Mouse (Mus musculus) intestine, embryonic 14.5 days (tissue): ENCODE data around the gene Senp1. TPM values are rescaled to one million over a fixed set of nuclear protein-coding genes. Genes with fewer than 3 reads are reported as not detected.

ENCODE experiments used
- ATAC-seq: fragments of 200-750 bp; cut with Nextera tagmentation; replicated peaks from 2 replicates; pipeline ENCODE4 v1.8.0; 2017; ENCODE audit warnings: low read depth, moderate number of reproducible peaks, moderate TSS enrichment, moderate library complexity; ENCODE audit not compliant: low FRiP score, low TSS enrichment
- DNase-seq: peaks from one replicate; pipeline ENCODE4 v3.0.0-alpha.2; 2018; ENCODE audit warnings: low spot score
- H3K27ac ChIP-seq: fragments of 300-500 bp; sonication (generic); 2 replicates; pipeline ENCODE4 v1.5.1; 2014; ENCODE audit warnings: low read depth, mild to moderate bottlenecking, control low read depth
- H3K27me3 ChIP-seq: fragments of 300-500 bp; sonication (generic); replicated peaks from 2 replicates; pipeline ENCODE4 v1.6.1; 2014; ENCODE audit warnings: low read length, control low read depth; ENCODE audit not compliant: control insufficient read depth, insufficient read depth
- H3K36me3 ChIP-seq: fragments of 300-500 bp; sonication (generic); 2 replicates; pipeline ENCODE4 v1.6.1; 2014; ENCODE audit warnings: low read length, control low read depth; ENCODE audit not compliant: control insufficient read depth, insufficient read depth
- H3K4me1 ChIP-seq: fragments of 300-500 bp; sonication (generic); replicated peaks from 2 replicates; pipeline ENCODE4 v1.6.1; 2014; ENCODE audit warnings: low read length, control low read depth, mixed read lengths; ENCODE audit not compliant: control insufficient read depth, insufficient read depth
- H3K4me2 ChIP-seq: fragments of 300-500 bp; sonication (generic); 2 replicates; pipeline ENCODE4 v1.6.1; 2014; ENCODE audit warnings: low read length
- H3K4me3 ChIP-seq: fragments of 300-500 bp; sonication (generic); 2 replicates; pipeline ENCODE4 v1.5.1; 2014; ENCODE audit warnings: low read depth, low read length, control low read depth, mixed read lengths
- H3K9ac ChIP-seq: fragments of 300-500 bp; sonication (generic); 2 replicates; pipeline ENCODE4 v1.6.1; 2014; ENCODE audit warnings: mild to moderate bottlenecking, low read length
- H3K9me3 ChIP-seq: fragments of 300-500 bp; sonication (generic); 2 replicates; pipeline ENCODE4 v1.6.1; 2016; ENCODE audit warnings: low read length, control low read depth; ENCODE audit not compliant: control insufficient read depth
- WGBS: fragments of 180-500 bp; shearing (Covaris S2); extraction: QIAGEN DNeasy Blood & Tissue Kit; methylation state at CpG from one replicate; pipeline ENCODE4 v1.1.7; 2014; 5-methylcytosine and 5-hydroxymethylcytosine counted together
- polyA plus RNA-seq: library from polyadenylated mRNA; unstranded; fragments of >200 nt; fragmentation: Nextera tagmentation; extraction: Ambion mirVana; gene quantifications from 2 replicates; pipeline ENCODE4 v1.2.1, GENCODE M21; 2014

Senp1 gene
- polyA plus RNA-seq, 1 experiment from 2014 or later, result 36.3 TPM

DNA sequence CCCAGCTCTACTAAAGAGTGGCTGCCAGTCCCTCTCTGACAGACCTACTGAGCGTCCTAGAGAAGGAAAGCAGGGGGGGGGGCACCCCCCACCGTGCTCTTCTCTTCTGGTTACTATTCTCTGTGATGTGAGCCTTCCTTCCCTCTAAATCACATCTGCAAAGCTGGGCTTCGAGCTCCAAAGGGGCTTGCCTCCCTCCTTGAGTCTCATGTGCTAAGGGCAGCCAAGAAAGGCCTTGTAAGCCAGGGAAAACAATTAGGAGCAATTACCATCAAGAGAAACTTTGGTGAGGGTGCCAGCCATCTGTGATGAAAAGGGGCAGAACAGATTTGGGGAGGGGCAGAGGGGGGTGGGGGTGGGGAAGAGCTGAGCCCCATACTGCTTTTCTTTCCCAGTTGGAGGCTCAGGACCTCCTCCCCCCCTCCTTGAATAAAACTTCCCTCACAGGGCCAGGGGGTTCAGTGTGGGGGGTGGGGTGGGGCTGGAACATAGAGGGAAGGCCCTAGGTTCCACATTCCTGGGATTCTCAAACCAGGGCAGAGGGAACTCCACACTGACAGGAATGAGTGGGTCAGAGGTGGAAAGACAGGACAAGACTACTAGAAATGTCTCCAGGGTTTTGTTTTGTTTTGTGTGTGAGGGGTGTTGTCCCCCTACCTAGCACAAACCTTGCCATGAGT, 58.3 kb downstream of the Senp1 start:
- H3K36me3 ChIP-seq, result peaks cover 33% of the 10 kb centered on the region
- no peak for ATAC-seq
- no peak overlapping the region for H3K4me3 ChIP-seq
- DNase-seq, result no peak
- no peaks in the 10 kb centered on the region for H3K27me3 ChIP-seq
- H3K9ac ChIP-seq, result no peak overlapping the region
- no peaks in the 10 kb centered on the region for H3K4me1 ChIP-seq
- no peak overlapping the region for H3K4me2 ChIP-seq
- H3K27ac ChIP-seq, result no peak overlapping the region
- H3K9me3 ChIP-seq, result no peaks in the 10 kb centered on the region
- 17% methylated on average over 3 of the region's 3 CpGs for WGBS

- Histone ChIP-seq H3K36me3 (peaks cover 17% of the 10 kb centered on the region), H3K4me2 (no peak overlapping the region), H3K27me3 (no peaks in the 10 kb centered on the region), H3K9me3 (no peaks in the 10 kb centered on the region), H3K4me3 (no peak overlapping the region), H3K9ac (no peak overlapping the region), H3K27ac (no peak overlapping the region), H3K4me1 (0 out of 2 replicates have a peak, but pooled peaks cover under 1% of the 10 kb centered on the region)
- ATAC-seq (peak; percentile 62; the same call in 1 of the 2 replicates), DNase-seq (no peak)
- 80% methylated on average over 9 of the region's 9 CpGs for WGBS
Measured at GRCm38 (mm10) chr15:98033233-98033748, 60.3 kb downstream of the Senp1 start.

DNA sequence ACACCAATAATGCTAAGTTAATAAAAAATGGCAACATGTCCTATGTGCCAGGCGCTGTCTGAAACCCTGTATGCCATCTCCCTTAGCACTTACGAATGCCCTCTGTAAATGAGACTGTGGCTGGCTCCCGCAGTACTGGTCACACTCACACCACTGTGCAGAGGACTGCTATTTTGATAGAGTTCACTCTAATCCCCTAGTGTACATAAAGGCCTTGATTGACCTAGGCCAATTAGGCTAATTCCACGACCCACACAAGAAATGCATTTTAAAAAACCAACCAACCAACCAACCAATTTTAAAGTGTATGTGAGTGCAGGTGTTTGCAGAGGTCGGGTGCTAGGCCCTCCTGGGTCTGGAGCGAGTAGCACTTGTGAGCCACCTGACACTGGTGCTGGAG, 63.7 kb downstream of the Senp1 start:
- H3K36me3 ChIP-seq, result no peaks in the 10 kb centered on the region
- no peaks in the 10 kb centered on the region for H3K27me3 ChIP-seq
- no peak overlapping the region for H3K4me2 ChIP-seq
- H3K4me1 ChIP-seq, result peaks cover 19% of the 10 kb centered on the region
- H3K9ac ChIP-seq, result no peak overlapping the region
- ATAC-seq (no peak), DNase-seq (no peak)
- H3K27ac ChIP-seq, result no peak overlapping the region
- WGBS, result 76% methylated on average over 6 of the region's 6 CpGs
- no peak overlapping the region for H3K4me3 ChIP-seq
- H3K9me3 ChIP-seq, result no peaks in the 10 kb centered on the region

- Histone ChIP-seq H3K4me3 (no peak overlapping the region), H3K9ac (peak overlapping the region; percentile 22; the same call in 1 of the 2 replicates), H3K4me1 (peaks cover 19% of the 10 kb centered on the region), H3K27me3 (no peaks in the 10 kb centered on the region), H3K9me3 (no peaks in the 10 kb centered on the region), H3K4me2 (no peak overlapping the region), H3K27ac (no peak overlapping the region; the same call in 1 of the 2 replicates), H3K36me3 (no peaks in the 10 kb centered on the region)
- no peak for DNase-seq
- 0 out of 2 replicates have a peak, but pooled peaks have one; percentile 47 for ATAC-seq
- WGBS, result 24% methylated on average over 12 of the region's 12 CpGs
Measured at GRCm38 (mm10) chr15:98026967-98027904, 66.3 kb downstream of the Senp1 start.

DNA sequence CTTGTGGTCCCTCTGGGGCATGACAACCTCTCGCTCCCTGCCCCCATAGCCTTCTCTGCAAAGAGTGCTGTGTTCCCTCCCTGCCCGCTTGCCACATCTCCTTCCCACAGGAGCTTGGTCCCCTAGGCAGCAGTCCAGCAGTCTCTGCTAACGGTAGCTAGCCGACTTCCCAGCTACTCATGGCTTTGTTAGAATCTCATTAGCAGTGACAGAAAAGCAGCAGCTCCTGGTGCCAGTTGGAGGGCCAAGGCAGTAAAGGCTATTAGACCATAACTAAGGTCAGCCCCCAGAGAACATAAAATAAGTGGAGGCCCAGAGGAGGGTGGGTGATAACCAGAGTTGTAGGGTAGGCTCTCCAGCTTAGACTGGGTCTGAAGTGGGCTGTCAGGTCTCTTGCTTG, 67.9 kb downstream of the Senp1 start:
- no peaks in the 10 kb centered on the region for H3K9me3 ChIP-seq
- no peak overlapping the region for H3K9ac ChIP-seq
- H3K4me2 ChIP-seq, result no peak overlapping the region
- peaks cover 19% of the 10 kb centered on the region for H3K4me1 ChIP-seq
- H3K27ac ChIP-seq, result no peak overlapping the region
- ATAC-seq (no peak), DNase-seq (no peak)
- H3K36me3 ChIP-seq, result no peaks in the 10 kb centered on the region
- WGBS, result 42% methylated on average over 4 of the region's 4 CpGs
- H3K4me3 ChIP-seq, result no peak overlapping the region
- H3K27me3 ChIP-seq, result no peaks in the 10 kb centered on the region

DNA sequence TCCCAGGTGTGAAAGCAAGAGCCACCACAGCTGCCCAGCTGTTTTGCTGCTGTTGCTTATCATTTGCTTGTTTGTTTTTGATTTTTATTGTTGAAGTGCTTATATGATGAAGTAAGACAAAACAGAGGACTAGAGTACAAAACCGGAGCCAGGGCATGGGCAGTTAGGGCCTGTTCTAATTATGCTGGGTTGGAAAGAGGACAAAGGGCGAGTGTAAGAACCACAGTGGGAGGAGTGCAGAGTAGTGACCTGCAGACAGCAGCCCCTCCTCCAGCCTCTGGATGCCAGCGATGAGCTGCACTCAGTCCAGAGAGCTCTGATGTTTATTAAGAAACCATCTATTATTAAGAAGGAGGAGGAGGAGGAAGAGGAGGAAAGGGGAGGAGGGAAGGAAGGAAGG, 70.4 kb downstream of the Senp1 start:
- Histone ChIP-seq H3K27me3 (no peaks in the 10 kb centered on the region), H3K27ac (no peak overlapping the region), H3K4me1 (peaks cover 17% of the 10 kb centered on the region), H3K4me2 (no peak overlapping the region), H3K9me3 (no peaks in the 10 kb centered on the region), H3K9ac (no peak overlapping the region), H3K4me3 (no peak overlapping the region), H3K36me3 (no peaks in the 10 kb centered on the region)
- ATAC-seq, result no peak
- WGBS, result 25% methylated on average over 3 of the region's 3 CpGs
- DNase-seq, result no peak

DNA sequence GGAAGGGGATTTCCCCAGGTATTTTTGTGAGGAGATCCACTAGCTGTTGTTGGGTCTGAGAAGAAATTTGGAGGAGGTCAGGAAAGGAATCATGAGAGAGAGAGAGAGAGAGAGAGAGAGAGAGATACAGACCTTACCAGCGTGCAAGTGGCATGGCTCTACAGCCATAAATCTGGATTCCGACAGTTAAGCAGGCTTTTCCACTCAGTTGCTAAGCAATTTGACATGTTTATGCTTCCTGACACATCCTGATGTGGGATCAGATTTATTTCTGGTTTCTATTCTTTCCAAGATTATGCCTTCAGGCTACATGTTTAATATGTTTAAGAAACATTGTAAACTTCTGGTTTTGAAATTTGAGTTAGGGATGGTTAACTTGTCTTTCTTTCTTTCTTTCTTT, 71.7 kb downstream of the Senp1 start:
- H3K9me3 ChIP-seq, result no peaks in the 10 kb centered on the region
- H3K36me3 ChIP-seq, result no peaks in the 10 kb centered on the region
- H3K4me2 ChIP-seq, result no peak overlapping the region
- peaks cover 6% of the 10 kb centered on the region for H3K4me1 ChIP-seq
- H3K27me3 ChIP-seq, result no peaks in the 10 kb centered on the region
- DNase-seq, result no peak
- 5% methylated on average over 2 of the region's 2 CpGs for WGBS
- no peak overlapping the region for H3K27ac ChIP-seq
- no peak overlapping the region for H3K9ac ChIP-seq
- no peak for ATAC-seq
- no peak overlapping the region for H3K4me3 ChIP-seq

- Histone ChIP-seq H3K27ac (no peak overlapping the region), H3K4me2 (no peak overlapping the region), H3K9ac (no peak overlapping the region), H3K9me3 (no peaks in the 10 kb centered on the region), H3K4me3 (no peak overlapping the region), H3K36me3 (no peaks in the 10 kb centered on the region), H3K4me1 (no peaks in the 10 kb centered on the region), H3K27me3 (no peaks in the 10 kb centered on the region)
- DNase-seq (no peak), ATAC-seq (no peak)
- WGBS, result 57% methylated on average over 3 of the region's 3 CpGs
Measured at GRCm38 (mm10) chr15:98019047-98019446, 74.5 kb downstream of the Senp1 start.
